Mouse (Mus musculus) R1 (cell line): ENCODE data around the gene Cep57.
"Not testable (repeated sequence)": the region's sequence is repeated elsewhere in the genome, so short reads cannot be mapped to it uniquely, and the experiment has no call there.

Experiments
- DNase-seq: peaks from one replicate; pipeline ENCODE4 v3.0.0-alpha.2; 2018; ENCODE audit warnings: low read depth, low spot score

The Cep57 gene

GRCm38 (mm10) chr9:13794756-13795155 lies 32.2 kb downstream of the Cep57 start:
- DNase-seq: no peak

- DNase-seq: no peak
Measured at GRCm38 (mm10) chr9:13794302-13794701, 32.6 kb downstream of the Cep57 start.

GRCm38 (mm10) chr9:13790864-13791263 lies 36.0 kb downstream of the Cep57 start:
- DNase-seq: not testable (repeated sequence)

- no peak for DNase-seq
Measured at GRCm38 (mm10) chr9:13781985-13782384, 44.9 kb downstream of the Cep57 start.

GRCm38 (mm10) chr9:13774732-13775131 lies 52.2 kb downstream of the Cep57 start:
- no peak for DNase-seq

GRCm38 (mm10) chr9:13766570-13766969 lies 60.3 kb downstream of the Cep57 start:
- no peak for DNase-seq

GRCm38 (mm10) chr9:13765624-13766023 lies 61.3 kb downstream of the Cep57 start:
- DNase-seq: no peak

- no peak for DNase-seq
Measured at GRCm38 (mm10) chr9:13760430-13760829, 66.5 kb downstream of the Cep57 start.
